Mouse (Mus musculus) B cell, adult 67 days (primary cell): Measurements from ENCODE around the gene Atmin. TPM values are rescaled to one million over a fixed set of nuclear protein-coding genes. Genes with fewer than 3 reads are reported as not detected.

Source experiments
- total RNA-seq, 2 experiments: library from RNA; stranded (reverse); gene quantifications; 4 replicates each; pipeline ENCODE4 v1.2.4; 2023

The Atmin gene
- total RNA-seq: 10 to 100 TPM; 18.9 to 19.6 TPM

GRCm38 (mm10) chr8:116943161-116943554, at the start of gene Atmin:
Gene Atmin (plus strand): TSS chr8:116943393.

DNA sequence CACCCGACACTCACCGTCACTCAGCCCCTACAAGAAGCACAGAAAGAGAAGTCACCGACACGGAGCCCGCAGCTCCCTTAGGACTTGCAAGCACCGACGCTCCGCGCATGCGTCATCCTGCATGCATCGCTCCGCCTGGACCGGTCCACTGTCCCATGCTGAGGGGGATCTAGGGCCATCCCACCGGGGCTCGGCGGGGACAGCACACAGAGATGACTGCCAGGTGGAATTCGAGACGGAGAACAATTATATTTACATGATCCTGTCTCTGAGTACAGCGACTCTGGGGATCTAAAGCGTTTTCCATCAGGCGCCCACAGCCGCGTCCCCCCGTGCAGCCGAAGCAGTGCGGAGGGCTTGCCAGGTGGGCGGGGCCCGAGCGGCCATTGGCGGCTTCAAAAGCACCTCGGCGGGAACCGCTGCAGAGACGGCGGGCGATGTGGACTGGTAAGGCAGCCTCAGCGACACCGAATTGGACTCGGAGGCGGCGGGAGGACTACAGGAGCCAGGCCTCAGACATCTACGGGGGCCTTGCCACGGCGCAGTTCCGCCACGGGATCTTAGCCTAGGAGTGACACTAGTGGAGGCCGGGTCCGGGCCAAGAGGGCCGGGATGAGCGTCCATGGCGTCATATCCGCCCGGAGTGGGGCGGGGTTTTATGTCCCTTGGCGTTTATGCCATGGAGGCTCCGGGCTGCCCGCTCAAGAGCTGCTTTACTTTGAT, 21.7 kb upstream of the Atmin start, which contains the start of the genes Cmc2 and Cenpn:
TSS of gene Cmc2 (minus strand) at position 119 of the 723 bp plus-strand sequence.
TSS of gene Cenpn (plus strand) at position 394 of the 723 bp plus-strand sequence.

DNA sequence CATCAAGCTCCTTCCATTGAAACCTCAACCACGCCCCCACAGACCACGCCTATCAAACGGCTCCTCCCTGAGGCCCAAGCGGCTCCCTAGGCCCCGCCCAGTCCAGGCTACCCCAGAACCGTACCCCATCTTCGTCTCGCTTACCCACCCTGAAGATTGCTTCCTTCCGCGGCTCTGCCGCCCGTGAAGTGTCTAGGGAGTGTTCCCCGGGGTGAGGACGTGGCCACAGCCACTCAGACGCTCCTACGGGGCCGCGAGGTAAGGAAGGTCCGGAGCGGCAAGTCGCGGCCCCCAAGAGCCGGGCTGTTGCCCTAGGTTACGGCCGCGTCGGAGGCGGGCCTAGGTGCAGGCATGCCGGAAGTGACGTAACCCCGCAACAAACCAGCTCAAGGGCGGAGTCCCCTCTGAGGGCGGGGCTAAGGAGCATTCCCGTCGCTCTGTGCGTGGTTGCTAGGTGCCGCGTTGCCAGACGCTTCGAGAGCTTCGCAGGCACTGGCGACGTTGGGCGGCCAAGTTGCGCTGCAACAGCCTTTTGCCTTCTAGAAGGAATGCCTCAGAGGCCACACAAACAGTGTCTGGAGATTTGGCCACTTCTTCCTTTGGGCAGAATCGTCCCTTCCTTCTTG, 35.6 kb downstream of the Atmin start, which contains the start of gene 1700030J22Rik:
TSS of gene 1700030J22Rik (minus strand) at position 329 of the 626 bp plus-strand sequence.

GRCm38 (mm10) chr8:116993095-116993867, 50.1 kb downstream of the Atmin start, which contains the start of gene Gcsh:
Gene Gcsh (minus strand): TSS chr8:116993537.

Other genes starting within 250 kb of the Atmin start
- gene Cdyl2, start 210.4 kb upstream of the Atmin start, total RNA-seq: 10 to 100 TPM; 10.6 to 12.9 TPM
- 1 to 10 TPM; 6.8 to 6.9 TPM for gene Cmc2, start 21.9 kb upstream of the Atmin start, total RNA-seq
- 1 to 10 TPM; 4.5 TPM for gene Cenpn, start 21.7 kb upstream of the Atmin start, total RNA-seq
- gene 1700030J22Rik, start 35.6 kb downstream of the Atmin start, total RNA-seq: under 1 TPM in 1 of 2 experiments, not detected in 1; 0.32 TPM
- 1 to 10 TPM; 6.4 to 7.9 TPM for gene Gcsh, start 50.1 kb downstream of the Atmin start, total RNA-seq
- gene Pkd1l2, start 139.1 kb downstream of the Atmin start, total RNA-seq: not detected
- not detected for gene Bco1, start 152.5 kb downstream of the Atmin start, total RNA-seq
- 10 to 100 TPM; 10.1 to 11.3 TPM for gene Gan, start 214.7 kb downstream of the Atmin start, total RNA-seq